Mouse (Mus musculus) adrenal gland, postnatal 14 days (tissue): ENCODE measurements around the gene Capn2. TPM values are rescaled to one million over a fixed set of nuclear protein-coding genes. Genes with fewer than 3 reads are reported as not detected.
A peak's percentile ranks its signal among the peaks of the same experiment; 100 is the strongest.

Experiments
- DNase-seq: peaks from one replicate; pipeline ENCODE4 v3.0.0; 2021; ENCODE audit warnings: mixed read lengths
- total RNA-seq: library from RNA; stranded (reverse); gene quantifications from 2 replicates; pipeline ENCODE4 v1.2.3, GENCODE M21; 2021

The Capn2 gene
- total RNA-seq, 1 experiment from 2014 or later = 78.0 TPM

- peak; percentile 28 for DNase-seq
These were observed 56.1 kb downstream of the Capn2 start for GRCm38 (mm10) chr1:182461261-182461660.

- no peak for DNase-seq
These were observed 56.8 kb downstream of the Capn2 start for GRCm38 (mm10) chr1:182460291-182461244.

- no peak for DNase-seq
These were observed 58.0 kb downstream of the Capn2 start for GRCm38 (mm10) chr1:182459436-182459835.

- no peak for DNase-seq
These were observed 58.9 kb downstream of the Capn2 start for GRCm38 (mm10) chr1:182458556-182458955.

GRCm38 (mm10) chr1:182455080-182455479, 62.3 kb downstream of the Capn2 start:
- no peak for DNase-seq

- no peak for DNase-seq
These were observed 64.9 kb downstream of the Capn2 start for GRCm38 (mm10) chr1:182452473-182452872.

- no peak for DNase-seq
These were observed 69.0 kb downstream of the Capn2 start for GRCm38 (mm10) chr1:182448276-182449035.

- DNase-seq = no peak
These were observed 73.3 kb downstream of the Capn2 start for GRCm38 (mm10) chr1:182444116-182444515.

- no peak for DNase-seq
These were observed 75.5 kb downstream of the Capn2 start for GRCm38 (mm10) chr1:182441791-182442473.

GRCm38 (mm10) chr1:182439546-182440222, 77.7 kb downstream of the Capn2 start:
- DNase-seq = peak; percentile 81

GRCm38 (mm10) chr1:182436746-182437145, 80.7 kb downstream of the Capn2 start:
- no peak for DNase-seq

GRCm38 (mm10) chr1:182432059-182432458, 85.3 kb downstream of the Capn2 start:
- DNase-seq = no peak

- DNase-seq = no peak
These were observed 86.7 kb downstream of the Capn2 start for GRCm38 (mm10) chr1:182430676-182431075.

GRCm38 (mm10) chr1:182429826-182430225, 87.6 kb downstream of the Capn2 start:
- no peak for DNase-seq

- peak; percentile 75 for DNase-seq
These were observed 90.0 kb downstream of the Capn2 start for GRCm38 (mm10) chr1:182427426-182427825.

- DNase-seq = no peak
These were observed 91.0 kb downstream of the Capn2 start for GRCm38 (mm10) chr1:182426444-182426843.

GRCm38 (mm10) chr1:182425176-182425575, 92.2 kb downstream of the Capn2 start:
- DNase-seq = no peak

GRCm38 (mm10) chr1:182424274-182424673, 93.1 kb downstream of the Capn2 start:
- DNase-seq = no peak

GRCm38 (mm10) chr1:182419481-182419880, 97.9 kb downstream of the Capn2 start:
- DNase-seq = no peak
